Mouse (Mus musculus) spleen, adult 10 weeks (tissue): ENCODE data around the gene 3830406C13Rik. TPM values are rescaled to one million over a fixed set of nuclear protein-coding genes. Genes with fewer than 3 reads are reported as not detected.

Experiments used
- polyA plus RNA-seq: library from polyadenylated mRNA; stranded (reverse); fragments of 350-450 nt; fragmentation: Illumina TruSeq; extraction: RNeasy Lipid Tissue Mini Kit (QIAGEN cat#74804); gene quantifications from one replicate; pipeline ENCODE4 v1.2.3, GENCODE M21; 2015; ENCODE audit warnings: low replicate concordance; ENCODE audit not compliant: insufficient read depth

The 3830406C13Rik gene
- polyA plus RNA-seq: 66.8 TPM

DNA sequence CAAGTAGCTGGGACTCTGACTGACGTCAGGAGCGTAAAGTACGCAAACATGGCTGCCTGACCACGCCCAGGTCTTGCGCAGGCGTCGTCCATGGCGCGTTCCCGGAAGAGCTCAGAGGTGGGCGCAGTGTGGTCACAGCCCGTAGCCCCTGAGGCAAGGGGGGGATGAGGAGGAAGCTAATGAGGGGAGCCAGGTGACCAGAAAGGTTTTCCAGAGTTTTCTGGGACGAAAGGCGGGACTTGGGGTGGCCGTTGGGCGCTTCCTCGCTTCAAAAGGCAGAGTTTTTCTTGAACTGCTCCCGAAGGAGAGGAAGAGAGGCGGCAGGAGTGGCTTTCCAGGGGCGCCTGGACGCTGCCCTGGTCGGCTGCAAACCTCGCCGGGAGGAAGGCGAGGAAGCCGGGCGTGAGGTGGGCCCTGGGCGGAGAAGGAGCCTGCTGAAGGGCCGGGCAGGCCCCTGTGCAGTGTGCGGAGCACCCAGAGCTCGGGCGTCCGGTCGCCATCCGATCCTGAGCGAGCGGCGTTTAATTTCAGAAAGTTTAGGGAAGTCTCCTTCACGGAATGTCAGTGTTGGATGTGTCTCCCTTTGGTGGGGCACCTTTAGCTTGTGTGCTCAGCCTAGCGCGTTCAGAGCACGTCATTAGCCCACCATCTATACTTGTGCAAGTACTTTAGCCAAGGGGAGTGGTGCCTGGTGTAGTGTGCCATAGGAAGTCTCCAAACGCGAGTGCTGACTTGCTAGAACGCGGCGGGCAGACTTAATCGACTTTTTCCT lies at the start of gene 3830406C13Rik:
Gene 3830406C13Rik, plus strand, starts transcription at position 33 of the 772 bp plus-strand sequence.

GRCm38 (mm10) chr14:12283641-12284040 lies 332 bp upstream of the 3830406C13Rik start, which contains the start of gene Gm49355:
Gene Gm49355 (plus strand): TSS chr14:12283976.

GRCm38 (mm10) chr14:12348089-12348488 lies 64.1 kb downstream of the 3830406C13Rik start, which contains the start of gene Fezf2:
Gene Fezf2 (minus strand): TSS chr14:12348189.

Other genes with a start within 250 kb of the 3830406C13Rik start
- 0.19 TPM for gene Gm49355, start 197 bp upstream of the 3830406C13Rik start, polyA plus RNA-seq
- not detected for gene Fezf2, start 64.0 kb downstream of the 3830406C13Rik start, polyA plus RNA-seq